Mouse (Mus musculus): ENCODE measurements at regions not wholly inside any gene's neighbourhood (a gene's known extent, or its start where the extent isn't known, plus 50 kb on each side); places are given as distances from the start of the nearest gene placed in this dataset.

GRCm38 (mm10) chr7:121214181-121214580, 132.7 kb downstream of the Otoa start:
- DNase-seq (ENCODE audit: low read depth, low spot score) = no peak

DNA sequence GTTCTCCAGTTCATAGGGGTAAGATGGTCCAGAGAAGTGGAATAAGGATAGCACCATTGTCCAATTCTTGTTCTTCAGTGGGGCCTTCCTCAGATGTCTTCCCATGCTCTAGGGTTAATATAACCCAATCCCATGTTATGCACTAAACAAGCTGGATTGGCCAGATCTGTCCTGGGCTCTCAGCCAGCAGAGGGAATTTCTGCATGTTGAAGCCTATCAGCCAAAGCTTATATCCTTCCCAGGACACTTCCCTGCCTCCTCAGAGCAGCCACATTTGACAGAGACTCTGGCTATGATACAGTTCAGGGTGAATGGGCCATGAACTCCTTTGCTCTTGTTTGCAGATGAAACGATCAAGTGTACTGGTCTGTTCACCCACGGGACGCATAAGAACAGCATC, 133.6 kb downstream of the Otoa start:
- no peak for DNase-seq (ENCODE audit: low read depth, low spot score)

- DNase-seq (ENCODE audit: low read depth, low spot score) = no peak
Measured at GRCm38 (mm10) chr7:121215735-121216134, 134.3 kb downstream of the Otoa start.

DNA sequence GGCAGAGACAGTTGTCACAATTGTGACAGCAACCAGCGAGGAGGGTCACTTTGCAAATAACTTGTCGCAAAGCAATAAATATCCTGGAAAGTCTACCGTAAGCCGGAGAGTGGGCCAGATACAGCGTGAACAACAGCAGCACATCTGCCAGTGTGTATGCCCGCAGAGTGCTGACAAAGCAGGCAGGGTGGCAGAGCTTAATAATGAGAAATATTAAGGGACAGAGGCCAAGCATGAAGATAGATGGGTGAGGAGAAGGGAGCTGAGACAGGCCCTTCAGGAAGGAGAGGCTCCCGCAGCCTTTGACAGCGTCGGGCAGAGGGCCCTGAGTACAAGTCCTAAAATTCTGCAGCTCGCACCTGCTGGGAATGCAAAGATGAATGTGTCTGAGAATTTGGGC, 136.6 kb downstream of the Otoa start:
- no peak for DNase-seq (ENCODE audit: low read depth, low spot score)

DNA sequence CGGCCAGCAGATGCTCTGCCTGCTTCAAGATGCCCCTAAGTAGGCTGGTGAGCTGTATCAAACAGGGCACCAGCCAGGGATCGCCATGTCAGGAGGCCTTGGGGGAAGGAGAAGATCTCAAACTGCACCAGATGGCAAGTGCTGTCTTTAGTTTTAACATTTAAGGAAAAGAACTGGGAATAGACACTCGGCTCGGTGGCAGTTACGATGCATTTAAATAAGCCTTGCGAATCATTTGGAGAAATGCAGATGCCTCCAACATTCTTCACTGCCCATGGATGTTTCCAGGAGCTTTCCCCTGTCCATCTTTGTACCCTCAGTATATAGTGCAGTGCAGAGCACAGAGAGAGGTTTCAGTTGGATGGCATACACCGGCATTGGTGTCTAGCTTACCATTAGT, 139.7 kb downstream of the Otoa start:
- no peak for DNase-seq (ENCODE audit: low read depth, low spot score)

DNA sequence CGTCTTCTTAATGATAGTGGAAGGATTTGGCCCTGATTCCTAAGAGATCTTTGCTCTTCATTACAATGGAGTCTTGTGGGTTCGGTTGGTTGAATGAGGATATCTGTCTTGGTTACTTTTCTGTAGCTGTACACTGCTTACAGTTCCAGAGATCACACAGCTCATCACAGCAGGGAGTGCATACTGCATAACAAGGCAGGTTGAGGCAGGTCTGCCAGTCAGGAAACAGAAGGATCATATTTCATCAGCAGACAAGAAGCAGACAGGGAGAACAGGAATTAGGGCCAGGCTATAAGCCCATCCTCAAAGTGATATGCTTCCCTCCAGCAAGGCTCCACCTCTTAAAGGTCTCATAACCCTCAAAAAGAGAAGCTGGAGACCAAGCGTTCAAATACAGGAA, 150.4 kb downstream of the Otoa start:
- DNase-seq (ENCODE audit: low read depth, low spot score) = no peak

GRCm38 (mm10) chr7:121234831-121235230, 153.4 kb downstream of the Otoa start:
- DNase-seq (ENCODE audit: low read depth, low spot score) = no peak

- no peak for DNase-seq (ENCODE audit: low read depth, low spot score)
Measured at GRCm38 (mm10) chr7:121239731-121240130, 151.9 kb upstream of the Hs3st2 start.

DNA sequence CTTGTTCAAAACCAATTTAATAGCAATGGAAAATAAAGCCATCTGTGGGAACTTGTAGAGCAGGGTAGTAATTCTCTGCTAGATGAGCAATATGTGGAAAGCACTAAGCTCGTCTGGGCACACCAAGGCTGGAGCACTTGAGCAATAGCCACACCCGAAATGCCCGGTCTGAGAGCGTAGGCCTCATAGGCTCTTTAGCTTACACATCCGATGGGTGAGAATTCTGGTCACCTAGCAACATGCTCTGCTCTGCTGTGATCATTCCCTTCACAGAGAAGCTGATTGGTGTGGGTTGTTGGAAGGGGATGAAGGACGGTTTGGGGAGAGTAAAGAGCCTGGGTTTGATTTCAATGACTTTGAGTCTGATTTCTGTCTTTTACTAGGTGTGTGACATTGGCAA, 143.8 kb upstream of the Hs3st2 start:
- no peak for DNase-seq (ENCODE audit: low read depth, low spot score)

DNA sequence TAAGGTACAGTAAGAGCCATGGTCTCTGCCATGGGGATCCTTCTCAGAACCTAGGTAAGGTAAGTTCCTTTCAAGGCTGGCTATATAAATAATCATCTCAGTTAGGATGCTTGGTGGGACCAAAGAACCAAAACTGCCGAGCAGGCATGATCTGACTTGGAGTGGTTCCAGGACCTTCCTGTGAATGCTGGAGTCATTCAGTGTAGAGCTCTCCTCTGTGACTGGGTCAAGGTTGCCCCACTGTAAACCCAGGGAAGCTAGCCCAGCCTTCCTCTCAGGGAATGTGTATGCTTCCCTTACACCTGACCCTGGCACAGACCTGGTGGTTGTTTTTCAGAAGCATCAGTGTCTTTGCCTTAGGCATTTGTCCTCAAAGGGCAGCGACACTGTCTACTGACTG, 134.2 kb upstream of the Hs3st2 start:
- no peak for DNase-seq (ENCODE audit: low read depth, low spot score)

DNA sequence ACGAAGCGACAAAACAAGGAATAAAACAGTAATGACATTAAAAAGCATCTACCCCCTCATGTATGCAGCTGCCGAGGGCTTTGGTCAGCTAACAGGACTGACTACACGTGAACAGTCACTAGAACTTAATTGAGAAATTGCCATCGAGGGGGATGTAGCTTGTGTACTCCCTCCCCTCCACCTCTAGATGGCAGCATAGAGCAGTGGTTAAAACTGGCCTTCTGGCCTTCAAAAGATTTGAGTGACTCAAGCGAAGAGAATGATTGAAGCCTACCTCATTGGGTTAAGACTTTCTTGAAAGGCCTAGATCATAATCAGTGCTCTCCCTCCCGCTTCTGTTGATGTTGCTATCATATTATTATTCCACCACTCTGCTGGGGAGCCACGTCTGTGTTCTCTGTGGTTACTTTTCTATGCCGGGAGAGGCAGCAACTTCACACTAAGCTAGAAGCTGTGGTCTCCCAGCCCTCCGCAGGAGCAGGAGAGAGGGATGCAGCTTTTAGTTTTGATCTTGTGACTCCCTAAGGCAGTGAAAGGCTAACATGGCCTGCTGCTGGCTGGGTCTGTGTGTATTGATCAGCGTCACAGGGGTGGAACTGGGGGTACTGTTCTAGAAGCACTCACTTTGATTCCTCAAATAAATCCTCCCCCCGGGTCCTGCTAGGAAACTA, 132.7 kb upstream of the Hs3st2 start:
- peak; percentile 56 for DNase-seq (ENCODE audit: low read depth, low spot score)

GRCm38 (mm10) chr7:121259497-121260009, 132.1 kb upstream of the Hs3st2 start:
- DNase-seq (ENCODE audit: low read depth, low spot score) = no peak

GRCm38 (mm10) chr7:121269358-121269757, 122.3 kb upstream of the Hs3st2 start:
- no peak for DNase-seq (ENCODE audit: low read depth, low spot score)

GRCm38 (mm10) chr7:121280597-121280996, 111.1 kb upstream of the Hs3st2 start:
- no peak for DNase-seq (ENCODE audit: low read depth, low spot score)

DNA sequence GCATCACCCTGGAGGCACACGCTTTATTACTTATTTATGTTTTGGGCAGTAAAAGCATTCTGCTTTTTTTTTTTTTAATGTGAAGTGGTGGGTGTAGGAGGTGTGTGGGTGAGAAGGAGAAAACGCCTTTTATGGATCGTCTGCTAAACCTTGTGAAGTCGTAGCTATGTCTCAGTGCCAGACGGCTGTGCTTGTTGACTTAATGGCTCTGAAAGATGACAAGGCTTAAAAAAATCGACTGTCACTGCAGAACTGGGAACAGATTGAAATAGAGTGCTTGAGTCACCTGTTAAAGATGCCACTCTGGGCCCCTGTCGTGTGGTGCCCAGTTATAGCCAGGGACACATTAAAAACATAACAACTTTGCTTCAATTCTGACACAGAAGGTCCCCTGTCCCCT, 109.5 kb upstream of the Hs3st2 start:
- DNase-seq (ENCODE audit: low read depth, low spot score) = no peak

DNA sequence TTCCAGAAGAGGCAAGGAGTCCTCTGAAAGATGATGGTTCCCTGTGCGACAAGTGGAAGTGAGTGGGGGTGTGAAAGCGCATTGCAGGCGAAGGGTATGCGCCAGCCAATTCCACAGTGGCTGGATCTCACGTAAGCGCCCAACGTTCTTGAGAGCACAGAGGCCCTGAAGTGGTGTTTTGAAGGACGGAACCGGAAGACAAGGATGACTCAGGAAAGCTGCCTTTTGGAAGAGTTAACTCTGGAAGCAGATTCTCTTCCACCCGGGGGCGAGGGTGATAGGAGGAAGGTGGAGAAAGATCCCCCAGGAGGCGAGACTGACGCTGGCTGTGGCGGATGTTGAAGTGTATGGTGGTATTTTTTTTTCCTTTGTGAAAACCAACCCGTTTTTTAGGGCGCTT, 101.9 kb upstream of the Hs3st2 start:
- DNase-seq (ENCODE audit: low read depth, low spot score) = no peak

- no peak for DNase-seq (ENCODE audit: low read depth, low spot score)
Measured at GRCm38 (mm10) chr7:121296151-121296695, 95.4 kb upstream of the Hs3st2 start.

DNA sequence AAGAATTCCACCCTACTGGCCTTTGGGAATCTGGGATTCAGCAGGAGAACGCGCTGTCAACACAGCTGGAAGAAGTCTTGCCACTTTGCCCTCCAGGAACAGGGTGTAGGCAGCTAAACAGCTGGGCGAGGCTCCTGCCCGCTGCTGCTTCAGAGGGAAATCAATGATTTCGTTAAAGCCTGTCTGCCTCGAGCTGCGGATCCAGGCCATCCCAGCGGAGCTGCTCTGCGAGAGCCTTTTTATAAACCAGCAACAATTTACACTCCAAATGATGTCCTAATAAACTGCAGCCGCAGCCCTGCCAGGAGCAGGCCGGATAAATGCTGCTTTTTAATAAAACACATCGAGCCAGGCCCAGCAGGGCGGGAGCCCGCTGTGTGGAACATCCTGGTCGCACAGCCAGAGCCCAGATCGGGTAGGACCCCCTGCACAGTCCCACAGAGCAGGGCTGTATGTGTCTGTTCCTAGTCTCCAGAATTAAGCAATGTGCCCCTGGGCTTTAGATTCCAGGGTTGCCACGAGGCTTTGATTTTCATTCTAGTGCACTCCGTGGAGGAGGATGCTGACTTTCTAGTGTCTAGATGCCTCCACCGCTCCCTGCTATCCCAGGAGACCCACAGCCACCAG, 78.6 kb upstream of the Hs3st2 start:
- DNase-seq (ENCODE audit: low read depth, low spot score) = no peak

DNA sequence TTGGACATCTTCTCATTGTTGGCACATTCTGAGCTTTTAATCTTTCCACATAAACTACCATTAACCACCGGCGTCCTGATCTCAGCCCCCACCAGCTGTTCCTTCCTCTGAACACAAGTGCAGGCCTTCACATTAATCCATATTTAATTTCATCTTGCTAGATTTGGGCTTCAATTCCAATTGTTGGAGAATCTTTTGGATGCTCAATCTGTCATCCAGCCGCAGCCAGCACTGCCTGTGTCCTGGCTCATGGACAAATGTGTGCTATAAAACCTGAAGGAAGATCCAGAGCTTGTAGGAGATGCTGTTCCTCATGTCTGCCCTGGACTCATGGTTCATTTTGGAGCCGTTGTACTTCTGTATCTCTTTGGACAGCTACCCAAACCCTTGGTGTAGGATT, 77.1 kb upstream of the Hs3st2 start:
- no peak for DNase-seq (ENCODE audit: low read depth, low spot score)

DNA sequence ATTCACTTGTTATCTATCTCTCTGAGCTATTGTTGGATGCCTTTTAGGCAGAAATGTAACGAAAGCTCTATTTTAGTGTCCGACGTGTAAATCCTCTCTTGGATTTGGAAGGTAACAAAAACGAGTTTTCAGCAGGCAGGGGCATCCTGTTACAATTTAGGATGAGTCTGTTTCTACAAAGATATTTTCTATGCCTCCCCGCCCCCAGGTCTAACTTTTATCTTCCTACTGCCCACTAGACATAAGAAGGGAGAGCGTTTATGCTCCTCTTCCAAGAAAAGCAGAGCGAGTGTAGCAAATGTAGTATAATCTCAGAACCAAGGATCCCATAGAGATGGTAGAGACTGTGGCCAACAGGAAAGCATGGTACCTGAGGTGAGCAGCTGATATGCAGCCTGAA, 62.4 kb upstream of the Hs3st2 start:
- no peak for DNase-seq (ENCODE audit: low read depth, low spot score)

DNA sequence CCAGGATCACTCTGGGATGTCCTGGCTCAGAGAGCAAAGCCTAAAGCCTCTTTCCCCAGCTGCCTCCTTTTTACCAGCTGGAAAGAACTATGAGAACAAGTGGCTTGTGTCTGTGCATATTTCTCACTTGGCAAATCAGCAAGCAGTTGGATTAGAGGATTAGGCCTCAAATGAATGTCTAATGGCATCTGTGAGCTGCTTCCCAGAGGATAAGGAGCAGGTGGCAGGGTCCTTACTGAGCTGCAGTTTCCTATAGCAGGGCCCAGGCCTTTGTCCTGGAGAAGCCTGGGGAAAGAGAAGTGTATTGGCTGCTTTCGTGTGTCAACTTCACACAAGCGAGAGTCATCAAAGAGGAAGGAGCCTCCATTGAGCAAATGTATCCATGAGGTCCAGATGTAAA, 59.1 kb upstream of the Hs3st2 start:
- no peak for DNase-seq (ENCODE audit: low read depth, low spot score)

DNA sequence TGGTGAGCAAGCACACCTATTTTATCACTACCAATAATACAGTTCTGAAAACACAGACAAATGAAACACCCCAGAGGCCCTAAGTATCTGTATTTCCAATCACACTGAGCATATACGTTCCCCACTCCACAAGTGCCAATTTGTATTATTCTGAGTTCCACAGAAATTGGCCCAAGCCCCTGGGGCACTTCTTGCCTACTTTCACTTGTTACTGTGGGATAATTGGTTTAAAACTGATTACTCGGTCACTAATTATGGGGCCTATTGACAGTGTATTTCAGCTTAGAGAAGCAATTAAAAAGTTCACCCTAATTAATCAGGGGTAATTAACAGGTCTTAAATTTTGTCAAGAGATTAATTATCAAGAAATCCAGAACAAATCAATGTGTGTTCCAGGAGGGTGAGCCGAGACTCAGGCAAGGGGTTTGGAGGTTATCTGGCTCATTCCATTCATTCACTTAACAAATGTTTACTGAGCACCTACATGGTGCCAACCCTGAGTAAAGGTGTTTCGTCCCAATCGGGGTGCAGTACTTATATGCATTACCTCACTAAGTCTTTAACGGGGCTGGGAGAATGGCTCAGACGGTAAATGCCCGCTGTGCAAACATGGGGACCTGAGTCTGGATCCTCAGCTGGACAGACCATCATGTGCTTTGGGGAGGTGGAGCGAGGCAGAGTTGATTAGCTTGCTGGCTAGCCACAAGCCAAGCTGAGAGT, 56.1 kb upstream of the Hs3st2 start:
- no peak for DNase-seq (ENCODE audit: low read depth, low spot score)

DNA sequence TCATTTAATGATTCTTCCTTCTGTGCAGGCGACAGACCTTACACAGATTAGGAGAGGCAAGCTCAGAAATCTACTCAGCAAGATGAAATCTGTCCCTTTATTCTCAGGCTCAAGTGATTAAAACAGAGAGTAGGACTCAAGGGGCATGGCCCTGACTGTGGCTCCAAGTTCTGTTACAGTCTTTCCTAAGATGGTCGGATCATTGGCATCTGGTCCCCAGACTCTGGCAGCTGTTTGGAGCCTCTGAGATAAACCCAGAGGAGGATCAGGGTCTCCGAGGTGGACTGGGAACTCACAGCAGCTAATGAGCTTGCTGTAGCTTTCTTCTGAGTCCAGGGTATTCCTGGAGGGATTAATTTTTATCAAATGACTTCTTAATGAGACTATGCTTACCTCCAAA, 51.7 kb upstream of the Hs3st2 start:
- no peak for DNase-seq (ENCODE audit: low read depth, low spot score)
